In the genomic region with DNA sequence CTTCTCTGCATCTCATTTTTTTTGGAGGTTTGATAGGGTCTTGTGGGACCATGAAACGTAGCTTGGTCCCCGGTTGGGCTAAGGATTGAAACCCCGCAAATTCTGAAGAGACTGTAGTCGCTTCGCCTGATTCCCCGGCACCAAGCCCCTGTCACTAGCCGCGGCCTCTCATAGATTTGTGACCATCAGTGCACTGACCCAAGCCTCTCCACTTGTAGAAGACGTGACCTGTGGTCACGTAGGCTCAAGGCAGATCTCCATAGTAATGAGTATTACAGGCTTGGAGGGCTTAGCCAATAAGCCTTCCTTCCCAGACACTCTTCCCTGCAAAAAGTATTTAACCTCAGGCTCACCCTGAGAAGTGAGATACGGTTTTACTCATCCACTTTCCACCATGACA, we compare ENCODE assay signal across 17 mouse cellular contexts.
DNase-seq lines count a peak whose midpoint lies in the region; ATAC-seq and TF ChIP-seq lines count a peak whose summit lies in the region.
"Had no signal": no experiment of that assay in that cellular context is flagged by ENCODE, and none has a peak within 500 bp of the region (broad histone marks: within the 10 kb centered on the region; RNA-seq: fewer than 3 reads in every experiment).

No protein-coding gene starts in this region.

- no peak overlapping the region for H3K4me3 ChIP-seq in hindbrain, embryonic 11.5 days (ENCODE audit: low read depth, low read length)
- H3K4me3 ChIP-seq in hindbrain, embryonic 10.5 days = no peak overlapping the region
- no peak overlapping the region for H3K4me3 ChIP-seq in forebrain, embryonic 14.5 days (ENCODE audit: low read depth, low read length)
- no peak overlapping the region for H3K4me3 ChIP-seq in hindbrain, embryonic 15.5 days
- H3K4me3 ChIP-seq in midbrain, postnatal 0 days (ENCODE audit: low read depth, low read length) = no peak overlapping the region
- no peak overlapping the region for H3K4me3 ChIP-seq in kidney, embryonic 16.5 days (ENCODE audit: low read length)
- H3K4me3 ChIP-seq: erythroblast, embryonic 14.5 days; heart, embryonic 13.5 days; liver, embryonic 15.5 days had no signal

- H3K9ac ChIP-seq in hindbrain, embryonic 11.5 days (ENCODE audit: low read depth, low read length) = no peak overlapping the region
- no peak overlapping the region for H3K9ac ChIP-seq in forebrain, embryonic 14.5 days (ENCODE audit: low read length)
- H3K9ac ChIP-seq in hindbrain, embryonic 15.5 days = no peak overlapping the region
- H3K9ac ChIP-seq in midbrain, postnatal 0 days (replicated peaks; ENCODE audit: low read length, poor library complexity, severe bottlenecking) = no peak overlapping the region
- no peak overlapping the region for H3K9ac ChIP-seq in kidney, embryonic 16.5 days (replicated peaks; ENCODE audit: low read length)
- H3K9ac ChIP-seq: heart, embryonic 13.5 days; liver, embryonic 15.5 days had no signal

- peak; percentile 28; the same call in 1 of the 2 replicates for ATAC-seq in hindbrain, embryonic 11.5 days (ENCODE audit: low FRiP score)
- ATAC-seq in forebrain, embryonic 14.5 days = peak; percentile 22; the same call in 1 of the 2 replicates
- peak; percentile 33 for ATAC-seq in hindbrain, embryonic 15.5 days (ENCODE audit: low FRiP score, low read depth)
- ATAC-seq in midbrain, postnatal 0 days (ENCODE audit: low FRiP score) = no peak
- ATAC-seq in kidney, embryonic 16.5 days (ENCODE audit: low FRiP score, low TSS enrichment) = no peak
- ATAC-seq: intestine, postnatal 0 days; lung, postnatal 0 days had no signal

- H3K9me3 ChIP-seq in hindbrain, embryonic 11.5 days (ENCODE audit: control insufficient read depth, low read length) = no peaks in the 10 kb centered on the region
- H3K9me3 ChIP-seq in hindbrain, embryonic 10.5 days = no peaks in the 10 kb centered on the region
- no peaks in the 10 kb centered on the region for H3K9me3 ChIP-seq in forebrain, embryonic 14.5 days (replicated peaks; ENCODE audit: control insufficient read depth, low read length)
- H3K9me3 ChIP-seq in hindbrain, embryonic 15.5 days = no peaks in the 10 kb centered on the region
- no peaks in the 10 kb centered on the region for H3K9me3 ChIP-seq in midbrain, postnatal 0 days (ENCODE audit: low read length)
- no peaks in the 10 kb centered on the region for H3K9me3 ChIP-seq in kidney, embryonic 16.5 days (ENCODE audit: low read length)
- H3K9me3 ChIP-seq: heart, embryonic 13.5 days; liver, embryonic 15.5 days had no signal

- no peak for DNase-seq in hindbrain, embryonic 11.5 days (ENCODE audit: low spot score)
- DNase-seq in hindbrain, embryonic 10.5 days (ENCODE audit: low spot score) = no peak
- DNase-seq in forebrain, embryonic 14.5 days (ENCODE audit: low spot score) = no peak
- no peak for DNase-seq in midbrain, postnatal 0 days (ENCODE audit: low spot score)
- DNase-seq in thymus, postnatal 10 days (ENCODE audit: low spot score in 2 of 2) = no peak
- DNase-seq: adrenal gland, adult 8-10 months; heart, postnatal 36 days; thymus, postnatal 36 days had no signal

- no peak for TF ChIP-seq CTCF in midbrain, postnatal 0 days (IDR thresholded peaks at IDR 0.05)

- no peaks in the 10 kb centered on the region for H3K27me3 ChIP-seq in hindbrain, embryonic 11.5 days (ENCODE audit: control insufficient read depth, insufficient read depth, low read length)
- H3K27me3 ChIP-seq in hindbrain, embryonic 10.5 days (ENCODE audit: insufficient read depth, poor library complexity, severe bottlenecking) = no peaks in the 10 kb centered on the region
- no peaks in the 10 kb centered on the region for H3K27me3 ChIP-seq in forebrain, embryonic 14.5 days (replicated peaks; ENCODE audit: control insufficient read depth, insufficient read depth, low read length)
- H3K27me3 ChIP-seq in hindbrain, embryonic 15.5 days = no peaks in the 10 kb centered on the region
- no peaks in the 10 kb centered on the region for H3K27me3 ChIP-seq in midbrain, postnatal 0 days (ENCODE audit: insufficient read depth, low read length)
- H3K27me3 ChIP-seq in kidney, embryonic 16.5 days (ENCODE audit: insufficient read depth, low read length) = no peaks in the 10 kb centered on the region
- H3K27me3 ChIP-seq: heart, embryonic 13.5 days; liver, embryonic 15.5 days had no signal

- 78% methylated on average over 11 of the region's 11 CpGs for WGBS in hindbrain, embryonic 11.5 days
- 90% methylated on average over 11 of the region's 11 CpGs for WGBS in hindbrain, embryonic 10.5 days
- WGBS in forebrain, embryonic 14.5 days = 88% methylated on average over 11 of the region's 11 CpGs
- 68% methylated on average over 11 of the region's 11 CpGs for WGBS in hindbrain, embryonic 15.5 days
- WGBS in midbrain, postnatal 0 days = 47% methylated on average over 11 of the region's 11 CpGs
- WGBS in kidney, embryonic 16.5 days = 77% methylated on average over 11 of the region's 11 CpGs

- H3K4me2 ChIP-seq in hindbrain, embryonic 11.5 days (replicated peaks; ENCODE audit: low read depth, low read length) = no peak overlapping the region
- peak overlapping the region; percentile 1; the same call in 1 of the 2 replicates for H3K4me2 ChIP-seq in forebrain, embryonic 14.5 days (ENCODE audit: low read length)
- peak overlapping the region; percentile 12 for H3K4me2 ChIP-seq in hindbrain, embryonic 15.5 days
- H3K4me2 ChIP-seq in midbrain, postnatal 0 days (ENCODE audit: low read depth, low read length, poor library complexity, severe bottlenecking) = no peak overlapping the region
- no peak overlapping the region for H3K4me2 ChIP-seq in kidney, embryonic 16.5 days (replicated peaks; ENCODE audit: low read depth, low read length)
- H3K4me2 ChIP-seq: heart, embryonic 13.5 days; liver, embryonic 15.5 days had no signal

- no peak overlapping the region for H3K27ac ChIP-seq in hindbrain, embryonic 11.5 days (ENCODE audit: low read depth, low read length)
- no peak overlapping the region for H3K27ac ChIP-seq in hindbrain, embryonic 10.5 days
- H3K27ac ChIP-seq in forebrain, embryonic 14.5 days (ENCODE audit: low read depth, low read length) = peak overlapping the region; percentile 50
- peak overlapping the region; percentile 50 for H3K27ac ChIP-seq in hindbrain, embryonic 15.5 days (replicated peaks)
- peak overlapping the region; percentile 57 for H3K27ac ChIP-seq in midbrain, postnatal 0 days (ENCODE audit: low read depth, low read length)
- H3K27ac ChIP-seq in kidney, embryonic 16.5 days (ENCODE audit: low read length) = no peak overlapping the region
- H3K27ac ChIP-seq: heart, embryonic 13.5 days; kidney, postnatal 0 days; liver, embryonic 15.5 days; stomach, postnatal 0 days had no signal

- H3K36me3 ChIP-seq in hindbrain, embryonic 11.5 days (ENCODE audit: control insufficient read depth, insufficient read depth, low read length) = no peaks in the 10 kb centered on the region
- H3K36me3 ChIP-seq in hindbrain, embryonic 10.5 days = no peaks in the 10 kb centered on the region
- no peaks in the 10 kb centered on the region for H3K36me3 ChIP-seq in forebrain, embryonic 14.5 days (ENCODE audit: control insufficient read depth, insufficient read depth, low read length)
- no peaks in the 10 kb centered on the region for H3K36me3 ChIP-seq in hindbrain, embryonic 15.5 days
- no peaks in the 10 kb centered on the region for H3K36me3 ChIP-seq in midbrain, postnatal 0 days (ENCODE audit: insufficient read depth, low read length)
- no peaks in the 10 kb centered on the region for H3K36me3 ChIP-seq in kidney, embryonic 16.5 days (ENCODE audit: insufficient read depth, low read length)
- H3K36me3 ChIP-seq: heart, embryonic 13.5 days; liver, embryonic 15.5 days had no signal

- H3K4me1 ChIP-seq in hindbrain, embryonic 11.5 days (replicated peaks; ENCODE audit: control insufficient read depth, insufficient read depth, low read length) = no peaks in the 10 kb centered on the region
- no peaks in the 10 kb centered on the region; the same call in 1 of the 2 replicates for H3K4me1 ChIP-seq in hindbrain, embryonic 10.5 days (replicated peaks)
- peaks cover 5% of the 10 kb centered on the region; the same call in 1 of the 2 replicates for H3K4me1 ChIP-seq in forebrain, embryonic 14.5 days (ENCODE audit: control insufficient read depth, insufficient read depth, low read length)
- H3K4me1 ChIP-seq in hindbrain, embryonic 15.5 days (replicated peaks) = peaks cover 11% of the 10 kb centered on the region; the same call in 1 of the 2 replicates
- no peaks in the 10 kb centered on the region for H3K4me1 ChIP-seq in midbrain, postnatal 0 days (ENCODE audit: insufficient read depth, low read length)
- no peaks in the 10 kb centered on the region; the same call in 1 of the 2 replicates for H3K4me1 ChIP-seq in kidney, embryonic 16.5 days (ENCODE audit: insufficient read depth, low read length)
- H3K4me1 ChIP-seq: heart, embryonic 13.5 days; liver, embryonic 15.5 days had no signal

Comparison
In these comparisons a context has a peak if more than half of its experiments do, and no peak if none do; other contexts are left out.
1. H3K27ac ChIP-seq: peak in forebrain, embryonic 14.5 days (single experiment), hindbrain, embryonic 15.5 days (single experiment) and midbrain, postnatal 0 days (single experiment); none in hindbrain, embryonic 11.5 days (single experiment), hindbrain, embryonic 10.5 days (single experiment) and kidney, embryonic 16.5 days (single experiment).
2. H3K4me2 ChIP-seq: peak in forebrain, embryonic 14.5 days (single experiment) and hindbrain, embryonic 15.5 days (single experiment); none in hindbrain, embryonic 11.5 days (single experiment), midbrain, postnatal 0 days (single experiment) and kidney, embryonic 16.5 days (single experiment).
3. ATAC-seq: peak in hindbrain, embryonic 11.5 days (single experiment), forebrain, embryonic 14.5 days (single experiment) and hindbrain, embryonic 15.5 days (single experiment); none in midbrain, postnatal 0 days (single experiment) and kidney, embryonic 16.5 days (single experiment).